Mouse (Mus musculus) midbrain, embryonic 14.5 days (tissue): ENCODE measurements around the gene Taar2. TPM values are rescaled to one million over a fixed set of nuclear protein-coding genes. Genes with fewer than 3 reads are reported as not detected.

Experiments used
- ATAC-seq: fragments of 200-750 bp; cut with Nextera tagmentation; 2 replicates; pipeline ENCODE4 v1.8.0; 2017; ENCODE audit warnings: moderate number of reproducible peaks, moderate library complexity; ENCODE audit not compliant: low FRiP score, low TSS enrichment
- DNase-seq: peaks from one replicate; pipeline ENCODE4 v3.0.0-alpha.2; 2015
- H3K27ac ChIP-seq: fragments of 300-500 bp; sonication (generic); replicated peaks from 2 replicates; pipeline ENCODE4 v1.5.1; 2014; ENCODE audit warnings: mild to moderate bottlenecking, low read depth, low read length, moderate library complexity
- H3K27me3 ChIP-seq: fragments of 300-500 bp; sonication (generic); 2 replicates; pipeline ENCODE4 v1.6.1; 2014; ENCODE audit warnings: low read length, control low read depth, mixed read lengths; ENCODE audit not compliant: control insufficient read depth, insufficient read depth
- H3K36me3 ChIP-seq: fragments of 300-500 bp; sonication (generic); 2 replicates; pipeline ENCODE4 v1.6.1; 2014; ENCODE audit warnings: low read length, control low read depth; ENCODE audit not compliant: control insufficient read depth, insufficient read depth
- H3K4me1 ChIP-seq: fragments of 300-500 bp; sonication (generic); 2 replicates; pipeline ENCODE4 v1.6.1; 2014; ENCODE audit warnings: mild to moderate bottlenecking, antibody characterized with exemption, low read length, control low read depth; ENCODE audit not compliant: control insufficient read depth, insufficient read depth
- H3K4me2 ChIP-seq: fragments of 300-500 bp; sonication (generic); 2 replicates; pipeline ENCODE4 v1.6.1; 2014; ENCODE audit warnings: mild to moderate bottlenecking, low read length, moderate library complexity
- H3K4me3 ChIP-seq: fragments of 300-500 bp; sonication (generic); replicated peaks from 2 replicates; pipeline ENCODE4 v1.5.1; 2014; ENCODE audit warnings: low read depth, low read length
- H3K9ac ChIP-seq: fragments of 300-500 bp; sonication (generic); replicated peaks from 2 replicates; pipeline ENCODE4 v1.6.1; 2014; ENCODE audit warnings: mild to moderate bottlenecking, low read length, moderate library complexity
- H3K9me3 ChIP-seq: fragments of 300-500 bp; sonication (generic); 2 replicates; pipeline ENCODE4 v1.6.1; 2016; ENCODE audit warnings: low read length, control low read depth, mixed read lengths; ENCODE audit not compliant: control insufficient read depth
- WGBS: fragments of 180-500 bp; shearing (Covaris S2); extraction: QIAGEN DNeasy Blood & Tissue Kit; methylation state at CpG from one replicate; pipeline ENCODE4 v1.1.7; 2014; 5-methylcytosine and 5-hydroxymethylcytosine counted together
- polyA plus RNA-seq: library from polyadenylated mRNA; unstranded; fragments of >200 nt; fragmentation: Nextera tagmentation; extraction: Ambion mirVana; gene quantifications from 2 replicates; pipeline ENCODE4 v1.2.1, GENCODE M21; 2014

Gene Taar2
- polyA plus RNA-seq, 1 experiment from 2014 or later, result not detected

DNA sequence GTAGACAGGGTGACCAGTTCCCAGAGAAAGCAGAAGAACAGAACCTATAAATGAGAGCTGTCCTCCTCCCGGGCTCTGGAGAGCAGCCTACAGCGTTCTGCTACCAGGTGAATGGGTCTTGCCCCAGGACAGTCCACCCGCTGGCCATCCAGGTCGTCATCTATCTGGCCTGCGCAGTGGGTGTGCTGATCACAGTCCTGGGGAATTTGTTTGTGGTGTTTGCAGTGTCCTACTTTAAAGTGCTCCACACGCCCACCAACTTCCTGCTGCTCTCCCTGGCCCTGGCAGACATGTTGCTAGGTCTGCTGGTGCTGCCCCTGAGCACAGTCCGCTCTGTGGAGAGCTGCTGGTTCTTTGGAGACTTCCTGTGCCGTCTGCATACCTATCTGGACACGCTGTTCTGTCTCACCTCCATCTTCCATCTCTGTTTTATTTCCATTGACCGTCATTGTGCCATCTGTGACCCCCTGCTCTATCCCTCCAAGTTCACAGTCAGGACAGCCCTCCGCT is 32.3 kb downstream of the Taar2 start, which contains the start of gene Taar5:
Gene Taar5, plus strand, starts transcription at position 51 of the 510 bp plus-strand sequence.
- DNase-seq (no peak), ATAC-seq (no peak)
- Histone ChIP-seq H3K4me1 (no peaks in the 10 kb centered on the region), H3K36me3 (no peaks in the 10 kb centered on the region), H3K9ac (no peak within 1 kb of the TSS), H3K9me3 (no peaks in the 10 kb centered on the region), H3K27me3 (no peaks in the 10 kb centered on the region), H3K27ac (no peak within 1 kb of the TSS), H3K4me2 (no peak within 1 kb of the TSS), H3K4me3 (no peak within 1 kb of the TSS)
- WGBS, result 91% methylated on average over 11 of the region's 11 CpGs

DNA sequence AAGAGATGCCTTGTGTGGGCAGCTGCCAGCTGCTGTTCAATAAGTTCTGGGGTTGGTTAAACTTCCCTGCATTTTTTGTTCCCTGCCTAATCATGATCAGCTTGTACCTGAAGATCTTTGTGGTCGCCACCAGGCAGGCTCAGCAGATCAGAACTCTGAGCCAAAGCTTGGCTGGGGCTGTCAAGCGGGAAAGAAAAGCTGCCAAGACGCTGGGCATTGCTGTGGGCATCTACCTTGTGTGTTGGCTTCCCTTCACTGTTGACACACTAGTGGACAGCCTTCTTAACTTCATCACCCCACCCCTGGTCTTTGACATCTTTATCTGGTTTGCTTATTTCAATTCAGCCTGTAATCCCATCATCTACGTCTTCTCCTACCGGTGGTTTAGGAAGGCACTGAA is 32.9 kb downstream of the Taar2 start:
- no peaks in the 10 kb centered on the region for H3K9me3 ChIP-seq
- no peak overlapping the region for H3K27ac ChIP-seq
- ATAC-seq, result no peak
- no peak overlapping the region for H3K4me2 ChIP-seq
- H3K9ac ChIP-seq, result no peak overlapping the region
- no peaks in the 10 kb centered on the region for H3K27me3 ChIP-seq
- no peaks in the 10 kb centered on the region for H3K36me3 ChIP-seq
- no peak overlapping the region for H3K4me3 ChIP-seq
- 71% methylated on average over 5 of the region's 5 CpGs for WGBS
- H3K4me1 ChIP-seq, result no peaks in the 10 kb centered on the region
- DNase-seq, result no peak

GRCm38 (mm10) chr10:23977958-23978357 is 39.6 kb downstream of the Taar2 start:
- H3K4me3 ChIP-seq, result no peak overlapping the region
- whole genome bisulfite sequencing, result 39% methylated on average over 4 of the region's 4 CpGs

GRCm38 (mm10) chr10:23978901-23979705 is 40.7 kb downstream of the Taar2 start:
- Histone ChIP-seq H3K27me3 (no peaks in the 10 kb centered on the region), H3K27ac (no peak overlapping the region), H3K4me1 (no peaks in the 10 kb centered on the region), H3K36me3 (no peaks in the 10 kb centered on the region), H3K4me2 (no peak overlapping the region), H3K4me3 (no peak overlapping the region), H3K9me3 (no peaks in the 10 kb centered on the region), H3K9ac (no peak overlapping the region)
- 45% methylated on average over 16 of the region's 16 CpGs for WGBS
- DNase-seq (peak; percentile 83), ATAC-seq (peak; percentile 55; the same call in 1 of the 2 replicates)

More at GRCm38 (mm10) chr10:23977958-23978357, 39.6 kb downstream of the Taar2 start:
- Histone ChIP-seq H3K36me3 (no peaks in the 10 kb centered on the region), H3K9ac (no peak overlapping the region), H3K27me3 (no peaks in the 10 kb centered on the region), H3K4me2 (no peak overlapping the region), H3K27ac (no peak overlapping the region), H3K9me3 (no peaks in the 10 kb centered on the region), H3K4me1 (no peaks in the 10 kb centered on the region)
- ATAC-seq (no peak), DNase-seq (no peak)

DNA sequence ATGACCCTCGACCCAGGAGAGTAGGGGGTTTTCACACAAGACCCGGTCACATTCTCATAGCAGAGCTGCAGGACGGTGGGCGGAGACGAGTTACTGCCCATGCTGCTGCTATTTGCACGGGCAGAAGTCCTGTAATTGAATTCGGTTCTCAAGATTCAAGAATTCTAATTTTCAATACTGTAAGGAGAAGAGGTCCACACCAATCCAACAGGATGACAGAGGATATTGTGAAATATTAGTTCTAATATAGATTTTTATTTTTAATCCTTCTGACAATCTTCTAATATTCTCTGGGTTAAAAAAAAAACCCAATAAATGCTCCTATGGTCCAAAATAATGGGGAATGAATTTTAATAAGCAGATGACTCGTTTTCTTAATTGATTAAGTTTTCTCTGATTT is 47.2 kb downstream of the Taar2 start, which contains the start of gene Taar6:
Gene Taar6, minus strand, starts transcription at position 101 of the 400 bp plus-strand sequence.
- H3K9me3 ChIP-seq, result no peaks in the 10 kb centered on the region
- no peak for ATAC-seq

GRCm38 (mm10) chr10:23986419-23986818 is 48.0 kb downstream of the Taar2 start:
- H3K27ac ChIP-seq, result no peak overlapping the region
- H3K4me2 ChIP-seq, result no peak overlapping the region
- DNase-seq (no peak), ATAC-seq (no peak)
- no peaks in the 10 kb centered on the region for H3K36me3 ChIP-seq
- H3K4me1 ChIP-seq, result no peaks in the 10 kb centered on the region
- H3K27me3 ChIP-seq, result no peaks in the 10 kb centered on the region
- 80% methylated on average over 5 of the region's 5 CpGs for WGBS
- H3K4me3 ChIP-seq, result no peak overlapping the region
- no peak overlapping the region for H3K9ac ChIP-seq
- H3K9me3 ChIP-seq, result no peaks in the 10 kb centered on the region

More for the DNA sequence above, 47.2 kb downstream of the Taar2 start, which contains the start of gene Taar6:
- H3K4me2 ChIP-seq, result no peak within 1 kb of the TSS
- WGBS, result 74% methylated on average over 8 of the region's 8 CpGs
- no peak within 1 kb of the TSS for H3K4me3 ChIP-seq
- H3K9ac ChIP-seq, result no peak within 1 kb of the TSS
- H3K36me3 ChIP-seq, result no peaks in the 10 kb centered on the region
- no peak within 1 kb of the TSS for H3K27ac ChIP-seq
- H3K4me1 ChIP-seq, result no peaks in the 10 kb centered on the region
- DNase-seq, result no peak
- H3K27me3 ChIP-seq, result no peaks in the 10 kb centered on the region

Other genes with a start within 250 kb of the Taar2 start
- 119 and 123 TPM in 2 replicates for gene Rps12, start 151.3 kb upstream of the Taar2 start, polyA plus RNA-seq
- gene Slc18b1, start 141.6 kb upstream of the Taar2 start, polyA plus RNA-seq, result 16.4 and 21.2 TPM in 2 replicates
- not detected in 2 replicates for gene Vnn3, start 87.1 kb upstream of the Taar2 start, polyA plus RNA-seq
- 0.08 TPM in 1 of 2 replicates, not detected in the other for gene Vnn1, start 43.9 kb upstream of the Taar2 start, polyA plus RNA-seq
- not detected in 2 replicates for gene Taar1, start 18.2 kb upstream of the Taar2 start, polyA plus RNA-seq
- not detected in 2 replicates for gene Taar3, start 11.0 kb downstream of the Taar2 start, polyA plus RNA-seq
- gene Taar4, start 21.9 kb downstream of the Taar2 start, polyA plus RNA-seq, result not detected in 2 replicates
- gene Taar5, start 32.1 kb downstream of the Taar2 start, polyA plus RNA-seq, result not detected in 2 replicates
- not detected in 2 replicates for gene Taar6, start 47.1 kb downstream of the Taar2 start, polyA plus RNA-seq
- gene Taar7a, start 54.9 kb downstream of the Taar2 start, polyA plus RNA-seq, result not detected in 2 replicates
- not detected in 2 replicates for gene Taar7b, start 61.4 kb downstream of the Taar2 start, polyA plus RNA-seq
- gene Taar7d, start 88.7 kb downstream of the Taar2 start, polyA plus RNA-seq, result not detected in 2 replicates
- not detected in 2 replicates for gene Taar7e, start 99.0 kb downstream of the Taar2 start, polyA plus RNA-seq
- not detected in 2 replicates for gene Taar7f, start 110.9 kb downstream of the Taar2 start, polyA plus RNA-seq
- not detected in 2 replicates for gene Taar8a, start 137.9 kb downstream of the Taar2 start, polyA plus RNA-seq
- gene Taar8b, start 153.7 kb downstream of the Taar2 start, polyA plus RNA-seq, result not detected in 2 replicates
- gene Taar8c, start 163.3 kb downstream of the Taar2 start, polyA plus RNA-seq, result not detected in 2 replicates
- not detected in 2 replicates for gene Taar9, start 171.0 kb downstream of the Taar2 start, polyA plus RNA-seq
- 326 and 358 TPM in 2 replicates for gene Stx7, start 210.7 kb downstream of the Taar2 start, polyA plus RNA-seq